Mouse (Mus musculus): ENCODE data around the gene Plpp6. TPM values are rescaled to one million over a fixed set of nuclear protein-coding genes. Genes with fewer than 3 reads are reported as not detected.

Plpp6 gene
- polyA plus RNA-seq, 1 experiment from 2014 or later = 9.2 TPM

GRCm38 (mm10) chr19:29009046-29009445 lies 45.3 kb downstream of the Plpp6 start:
- no peak for DNase-seq (ENCODE audit: low spot score)
- 95% methylated on average over 11 of the region's 11 CpGs for WGBS
- no peak for ATAC-seq (replicated peaks; ENCODE audit: insufficient number of reproducible peaks, low FRiP score, low TSS enrichment, low read depth)
- Histone ChIP-seq H3K36me3 (replicated peaks; ENCODE audit: control insufficient read depth, insufficient read depth, low read depth, low read length) (no peaks in the 10 kb centered on the region), H3K27me3 (ENCODE audit: control insufficient read depth, insufficient read depth, low read length) (no peaks in the 10 kb centered on the region), H3K4me3 (ENCODE audit: low read depth, low read length) (no peak overlapping the region), H3K9me3 (replicated peaks; ENCODE audit: control insufficient read depth, low read length) (no peaks in the 10 kb centered on the region), H3K4me2 (ENCODE audit: low read depth, low read length) (no peak overlapping the region), H3K27ac (replicated peaks; ENCODE audit: low read depth, low read length) (no peak overlapping the region), H3K4me1 (ENCODE audit: control insufficient read depth, insufficient read depth, low read length) (no peaks in the 10 kb centered on the region), H3K9ac (replicated peaks; ENCODE audit: low read length) (no peak overlapping the region)

- Histone ChIP-seq H3K9me3 (replicated peaks; ENCODE audit: control insufficient read depth, low read length) (no peaks in the 10 kb centered on the region), H3K27me3 (ENCODE audit: control insufficient read depth, insufficient read depth, low read length) (no peaks in the 10 kb centered on the region), H3K4me1 (ENCODE audit: control insufficient read depth, insufficient read depth, low read length) (no peaks in the 10 kb centered on the region), H3K36me3 (replicated peaks; ENCODE audit: control insufficient read depth, insufficient read depth, low read depth, low read length) (no peaks in the 10 kb centered on the region; the same call in 1 of the 2 replicates), H3K9ac (replicated peaks; ENCODE audit: low read length) (no peak overlapping the region), H3K4me3 (ENCODE audit: low read depth, low read length) (no peak overlapping the region), H3K27ac (replicated peaks; ENCODE audit: low read depth, low read length) (no peak overlapping the region), H3K4me2 (ENCODE audit: low read depth, low read length) (no peak overlapping the region)
- DNase-seq (ENCODE audit: low spot score) (no peak), ATAC-seq (replicated peaks; ENCODE audit: insufficient number of reproducible peaks, low FRiP score, low TSS enrichment, low read depth) (no peak)
- WGBS = 87% methylated on average over 12 of the region's 12 CpGs
Observed at GRCm38 (mm10) chr19:29011355-29011990, 47.7 kb downstream of the Plpp6 start.

GRCm38 (mm10) chr19:29014466-29015055 lies 50.8 kb downstream of the Plpp6 start:
- no peaks in the 10 kb centered on the region; the same call in 1 of the 2 replicates for H3K36me3 ChIP-seq (replicated peaks; ENCODE audit: control insufficient read depth, insufficient read depth, low read depth, low read length)
- no peak overlapping the region for H3K27ac ChIP-seq (replicated peaks; ENCODE audit: low read depth, low read length)
- no peaks in the 10 kb centered on the region for H3K4me1 ChIP-seq (ENCODE audit: control insufficient read depth, insufficient read depth, low read length)
- no peaks in the 10 kb centered on the region for H3K27me3 ChIP-seq (ENCODE audit: control insufficient read depth, insufficient read depth, low read length)
- H3K9ac ChIP-seq (replicated peaks; ENCODE audit: low read length) = no peak overlapping the region
- H3K4me3 ChIP-seq (ENCODE audit: low read depth, low read length) = no peak overlapping the region
- WGBS = 74% methylated on average over 5 of the region's 5 CpGs
- no peak for ATAC-seq (replicated peaks; ENCODE audit: insufficient number of reproducible peaks, low FRiP score, low TSS enrichment, low read depth)
- no peaks in the 10 kb centered on the region for H3K9me3 ChIP-seq (replicated peaks; ENCODE audit: control insufficient read depth, low read length)
- H3K4me2 ChIP-seq (ENCODE audit: low read depth, low read length) = no peak overlapping the region
- DNase-seq (ENCODE audit: low spot score) = no peak

GRCm38 (mm10) chr19:29015410-29016203 lies 51.9 kb downstream of the Plpp6 start:
- no peak overlapping the region for H3K4me2 ChIP-seq (ENCODE audit: low read depth, low read length)
- H3K27ac ChIP-seq (replicated peaks; ENCODE audit: low read depth, low read length) = no peak overlapping the region
- 86% methylated on average over 8 of the region's 8 CpGs for WGBS
- H3K9me3 ChIP-seq (replicated peaks; ENCODE audit: control insufficient read depth, low read length) = no peaks in the 10 kb centered on the region
- ATAC-seq (replicated peaks; ENCODE audit: insufficient number of reproducible peaks, low FRiP score, low TSS enrichment, low read depth) (no peak), DNase-seq (ENCODE audit: low spot score) (no peak)
- no peaks in the 10 kb centered on the region; the same call in 1 of the 2 replicates for H3K36me3 ChIP-seq (replicated peaks; ENCODE audit: control insufficient read depth, insufficient read depth, low read depth, low read length)
- no peak overlapping the region for H3K9ac ChIP-seq (replicated peaks; ENCODE audit: low read length)
- H3K4me1 ChIP-seq (ENCODE audit: control insufficient read depth, insufficient read depth, low read length) = no peaks in the 10 kb centered on the region
- H3K4me3 ChIP-seq (ENCODE audit: low read depth, low read length) = no peak overlapping the region
- no peaks in the 10 kb centered on the region for H3K27me3 ChIP-seq (ENCODE audit: control insufficient read depth, insufficient read depth, low read length)

GRCm38 (mm10) chr19:29016204-29016765 lies 52.5 kb downstream of the Plpp6 start:
- H3K4me3 ChIP-seq (ENCODE audit: low read depth, low read length) = no peak overlapping the region
- DNase-seq (ENCODE audit: low spot score) (no peak), ATAC-seq (replicated peaks; ENCODE audit: insufficient number of reproducible peaks, low FRiP score, low TSS enrichment, low read depth) (no peak)
- no peaks in the 10 kb centered on the region for H3K4me1 ChIP-seq (ENCODE audit: control insufficient read depth, insufficient read depth, low read length)
- H3K9me3 ChIP-seq (replicated peaks; ENCODE audit: control insufficient read depth, low read length) = no peaks in the 10 kb centered on the region
- 82% methylated on average over 5 of the region's 5 CpGs for WGBS
- H3K27ac ChIP-seq (replicated peaks; ENCODE audit: low read depth, low read length) = no peak overlapping the region
- no peak overlapping the region for H3K4me2 ChIP-seq (ENCODE audit: low read depth, low read length)
- H3K36me3 ChIP-seq (replicated peaks; ENCODE audit: control insufficient read depth, insufficient read depth, low read depth, low read length) = no peaks in the 10 kb centered on the region; the same call in 1 of the 2 replicates
- no peak overlapping the region for H3K9ac ChIP-seq (replicated peaks; ENCODE audit: low read length)
- H3K27me3 ChIP-seq (ENCODE audit: control insufficient read depth, insufficient read depth, low read length) = no peaks in the 10 kb centered on the region

Other genes with a start within 250 kb of the Plpp6 start
- 0.79 and 0.98 TPM in 2 replicates for gene Slc1a1, start 128.9 kb upstream of the Plpp6 start, polyA plus RNA-seq (2014; fragmentation: Nextera tagmentation; extraction: Ambion mirVana)
- gene 4430402I18Rik, start 3.8 kb downstream of the Plpp6 start, polyA plus RNA-seq (2014; fragmentation: Nextera tagmentation; extraction: Ambion mirVana) = 0.18 and 0.35 TPM in 2 replicates
- 39.8 and 40.9 TPM in 2 replicates for gene Cdc37l1, start 26.4 kb downstream of the Plpp6 start, polyA plus RNA-seq (2014; fragmentation: Nextera tagmentation; extraction: Ambion mirVana)
- 89.7 and 94.5 TPM in 2 replicates for gene Ak3, start 84.0 kb downstream of the Plpp6 start, polyA plus RNA-seq (2014; fragmentation: Nextera tagmentation; extraction: Ambion mirVana)
- 71.5 and 73.3 TPM in 2 replicates for gene Rcl1, start 137.4 kb downstream of the Plpp6 start, polyA plus RNA-seq (2014; fragmentation: Nextera tagmentation; extraction: Ambion mirVana)

All from embryonic facial prominence, embryonic 11.5 days (tissue).